Mouse (Mus musculus) bone marrow macrophage, adult 2 months (primary cell): Measurements from ENCODE around the gene Sox12. TPM values are rescaled to one million over a fixed set of nuclear protein-coding genes. Genes with fewer than 3 reads are reported as not detected.
"Not testable (repeated sequence)": the region's sequence is repeated elsewhere in the genome, so short reads cannot be mapped to it uniquely, and the experiment has no call there.

Source experiments
- H3K27ac ChIP-seq: 2 replicates; pipeline ENCODE4 v1.5.1; 2012; ENCODE audit warnings: low read depth, low read length; ENCODE audit not compliant: insufficient read depth
- H3K4me1 ChIP-seq: 2 replicates; pipeline ENCODE4 v1.6.1; 2012; ENCODE audit warnings: low read length; ENCODE audit not compliant: control insufficient read depth, insufficient read depth
- H3K4me3 ChIP-seq: 2 replicates; pipeline ENCODE4 v1.5.1; 2012; ENCODE audit warnings: mild to moderate bottlenecking, low read length, moderate library complexity; ENCODE audit not compliant: insufficient read depth
- CTCF ChIP-seq: IDR thresholded peaks from 2 replicates; pipeline ENCODE4 v1.5.1; 2012; ENCODE audit warnings: low read depth, mild to moderate bottlenecking, low read length, moderate library complexity
- POLR2A ChIP-seq: IDR thresholded peaks from 2 replicates; pipeline ENCODE4 v1.6.1; 2012; ENCODE audit warnings: mild to moderate bottlenecking, low read depth, low read length, borderline replicate concordance
- polyA plus RNA-seq: library from polyadenylated mRNA; stranded (reverse); fragments of >200 nt; gene quantifications from 2 replicates; pipeline ENCODE4 v1.2.4, GENCODE M21; 2012; ENCODE audit not compliant: missing spikeins, insufficient read depth, insufficient read length

Sox12 gene
- polyA plus RNA-seq = 0.44 and 0.51 TPM in 2 replicates

DNA sequence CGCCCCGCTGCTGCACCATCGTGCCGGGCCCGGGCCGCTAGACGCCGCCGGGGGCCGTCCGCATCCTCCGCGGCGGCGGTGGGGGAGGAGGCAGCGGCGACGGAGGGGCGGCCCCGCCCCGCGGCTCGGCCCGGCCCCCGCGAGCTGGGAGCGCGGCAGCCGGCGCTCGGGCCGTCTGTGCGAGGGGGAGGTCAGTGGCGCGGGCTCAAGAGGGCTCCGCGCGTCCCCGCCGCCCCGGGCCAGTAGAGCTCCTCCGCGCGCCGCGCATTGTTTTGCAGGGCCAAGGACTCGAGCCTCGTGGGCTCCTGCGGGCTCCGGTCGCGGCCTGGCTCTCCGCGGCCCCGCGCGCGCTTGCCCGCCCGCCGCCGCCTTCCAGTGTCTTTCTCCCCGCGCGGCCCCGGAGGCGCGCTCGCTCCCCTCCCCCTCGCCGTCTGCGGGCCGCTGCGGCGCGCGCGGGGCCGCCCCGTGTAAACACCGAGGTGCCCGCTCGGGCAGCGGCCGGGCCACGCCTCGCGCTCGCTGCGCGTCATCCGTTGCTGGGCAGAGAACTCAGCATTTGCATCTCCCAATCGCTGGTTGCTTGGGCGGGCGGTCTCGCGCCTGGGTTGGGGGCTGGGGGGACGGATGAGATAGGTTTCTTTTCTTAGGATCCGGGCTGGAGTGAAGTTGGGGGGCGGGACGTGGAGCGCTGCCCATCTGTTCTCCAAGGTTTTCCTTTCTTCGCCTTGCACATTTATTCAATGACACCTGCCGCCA lies at the start of gene Sox12:
TSS of gene Sox12 (minus strand) at position 384 of the 756 bp plus-strand sequence.
- Histone ChIP-seq H3K27ac (no peak within 1 kb of the TSS), H3K4me1 (0 out of 2 replicates have a peak, but pooled peaks cover 2% of the 10 kb centered on the region), H3K4me3 (peak within 1 kb of the TSS; percentile 74)
- TF ChIP-seq POLR2A (no peak), CTCF (no peak)

DNA sequence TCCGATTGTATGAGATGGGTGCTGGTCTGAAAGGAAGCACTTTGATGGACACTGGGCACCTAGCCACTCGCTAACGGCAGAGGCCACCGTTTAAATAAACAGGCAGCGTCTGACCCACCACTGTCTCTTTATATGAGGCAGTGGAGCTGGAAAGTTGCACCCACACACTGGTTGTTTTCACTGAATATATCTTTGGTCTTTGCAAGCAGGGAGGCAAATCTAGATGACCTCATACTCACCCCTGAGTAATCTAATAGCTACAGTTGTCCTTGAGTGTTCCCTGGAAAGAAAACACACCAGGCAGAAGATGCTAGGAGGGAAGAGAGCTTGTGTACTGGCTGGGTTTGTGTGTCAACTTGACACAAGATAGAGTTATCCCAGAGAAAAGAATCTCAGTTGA lies 49.6 kb upstream of the Sox12 start:
- Histone ChIP-seq H3K4me1 (no peaks in the 10 kb centered on the region), H3K4me3 (no peak overlapping the region), H3K27ac (no peak overlapping the region)
- TF ChIP-seq CTCF (no peak), POLR2A (no peak)

DNA sequence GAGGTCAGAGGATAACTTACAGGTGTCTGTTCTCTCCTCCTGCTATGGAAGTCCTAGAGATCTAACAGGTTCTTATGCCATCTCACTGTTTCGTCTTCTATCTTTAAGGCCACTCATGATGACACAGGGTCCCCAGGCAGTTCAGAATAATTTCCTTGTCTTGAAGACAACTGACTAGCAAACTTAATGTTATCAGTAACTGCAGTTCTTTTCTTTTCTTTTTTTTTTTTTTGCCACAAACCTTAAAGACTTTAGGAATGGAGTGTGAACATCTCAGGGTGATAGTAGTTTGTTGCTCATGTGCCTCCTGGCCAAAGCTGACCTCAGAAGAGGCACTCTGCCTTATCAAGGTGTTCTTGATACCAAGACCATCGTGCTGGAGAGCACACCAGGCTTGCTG lies 48.8 kb upstream of the Sox12 start:
- no peak overlapping the region for H3K4me3 ChIP-seq
- TF ChIP-seq CTCF (no peak), POLR2A (no peak)

DNA sequence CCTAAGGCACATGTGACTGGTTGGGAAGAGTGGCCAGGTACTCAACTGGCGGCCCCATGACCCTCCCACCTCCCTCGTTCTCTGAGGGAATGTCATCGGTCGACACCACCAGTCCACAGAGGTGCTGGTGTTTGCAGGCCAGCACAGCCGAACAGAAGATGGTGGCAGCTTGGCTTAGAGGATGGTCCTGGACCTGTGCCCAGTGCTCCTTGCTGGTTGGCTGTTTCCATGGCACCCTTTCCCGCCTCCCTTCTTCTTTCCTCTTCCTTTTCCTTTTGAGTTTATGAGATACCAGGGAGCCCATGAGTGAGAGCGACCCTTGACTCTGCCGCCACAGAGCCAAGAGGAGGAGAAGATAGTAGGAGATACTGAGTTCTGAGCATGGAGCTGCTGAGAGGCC lies 45.4 kb upstream of the Sox12 start:
- H3K4me1 ChIP-seq = no peaks in the 10 kb centered on the region
- no peak overlapping the region for H3K4me3 ChIP-seq
- no peak overlapping the region for H3K27ac ChIP-seq
- TF ChIP-seq POLR2A = no peak
- TF ChIP-seq CTCF = no peak

More for the DNA sequence above, 48.8 kb upstream of the Sox12 start:
- no peaks in the 10 kb centered on the region for H3K4me1 ChIP-seq
- no peak overlapping the region for H3K27ac ChIP-seq

DNA sequence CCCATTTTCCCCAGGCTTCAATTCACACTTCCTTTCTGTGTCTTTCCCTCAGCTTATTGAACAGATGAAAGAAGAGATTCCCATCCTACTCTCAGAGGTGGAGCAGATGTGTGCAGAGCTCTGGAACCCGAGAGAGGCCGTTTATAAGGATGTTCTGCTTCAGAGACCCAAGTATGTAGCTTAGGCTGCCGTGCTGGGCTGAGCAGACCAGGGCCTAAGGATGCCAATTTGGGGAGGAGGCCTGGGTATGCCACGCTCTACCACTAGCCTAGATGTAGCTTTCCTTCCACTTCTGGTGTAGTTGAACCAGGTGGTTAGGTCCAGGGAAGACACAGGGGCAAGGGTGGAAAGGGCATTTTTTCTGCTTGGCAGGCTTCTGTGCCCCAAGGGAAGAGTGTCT lies 44.5 kb upstream of the Sox12 start:
- no peaks in the 10 kb centered on the region for H3K4me1 ChIP-seq
- no peak for TF ChIP-seq POLR2A
- no peak for TF ChIP-seq CTCF
- H3K4me3 ChIP-seq = no peak overlapping the region

DNA sequence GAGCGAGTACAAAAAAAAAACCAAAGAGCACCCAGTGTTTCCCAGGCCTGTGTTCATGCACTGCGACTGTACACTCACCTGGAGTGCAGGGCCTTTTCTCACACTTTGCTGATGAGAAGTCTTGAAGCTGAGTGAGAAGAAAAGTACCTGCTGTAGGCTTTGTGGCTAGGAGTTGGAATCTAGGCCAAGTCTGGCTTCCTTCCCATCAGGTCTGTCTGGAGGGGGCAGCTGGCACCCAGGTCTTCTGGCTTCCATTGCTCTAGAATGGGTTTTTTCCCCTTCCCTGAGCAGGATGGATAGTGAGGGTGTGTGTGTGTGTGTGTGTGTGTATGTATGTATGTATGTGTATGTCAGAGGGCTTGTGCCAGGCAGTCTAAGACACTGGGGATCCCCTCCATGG lies 42.0 kb upstream of the Sox12 start:
- no peak overlapping the region for H3K4me3 ChIP-seq
- no peak overlapping the region for H3K27ac ChIP-seq
- H3K4me1 ChIP-seq = no peaks in the 10 kb centered on the region
- TF ChIP-seq POLR2A (no peak), CTCF (no peak)

More for the DNA sequence above, 44.5 kb upstream of the Sox12 start:
- no peak overlapping the region for H3K27ac ChIP-seq

DNA sequence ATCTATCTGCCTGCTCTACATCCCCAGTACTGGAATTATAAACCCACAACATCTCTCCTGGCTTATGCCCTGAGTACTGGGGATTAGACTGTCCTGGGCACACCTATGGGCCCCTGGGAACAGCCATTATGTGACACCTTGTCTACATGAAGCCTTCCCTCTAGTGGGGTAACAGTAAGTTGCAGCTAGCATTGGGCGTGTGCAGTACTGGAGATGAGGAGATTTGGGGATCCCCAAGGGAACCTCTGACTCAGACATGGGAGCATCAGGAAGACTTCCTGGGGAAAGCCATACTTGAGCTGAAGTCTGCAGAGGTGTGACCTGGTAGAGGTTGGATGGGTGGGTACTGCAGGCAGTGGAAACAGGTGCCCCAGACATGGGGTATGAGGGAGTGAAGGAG lies 41.1 kb upstream of the Sox12 start:
- H3K27ac ChIP-seq = no peak overlapping the region
- H3K4me1 ChIP-seq = no peaks in the 10 kb centered on the region
- no peak overlapping the region for H3K4me3 ChIP-seq
- TF ChIP-seq POLR2A (no peak), CTCF (no peak)

DNA sequence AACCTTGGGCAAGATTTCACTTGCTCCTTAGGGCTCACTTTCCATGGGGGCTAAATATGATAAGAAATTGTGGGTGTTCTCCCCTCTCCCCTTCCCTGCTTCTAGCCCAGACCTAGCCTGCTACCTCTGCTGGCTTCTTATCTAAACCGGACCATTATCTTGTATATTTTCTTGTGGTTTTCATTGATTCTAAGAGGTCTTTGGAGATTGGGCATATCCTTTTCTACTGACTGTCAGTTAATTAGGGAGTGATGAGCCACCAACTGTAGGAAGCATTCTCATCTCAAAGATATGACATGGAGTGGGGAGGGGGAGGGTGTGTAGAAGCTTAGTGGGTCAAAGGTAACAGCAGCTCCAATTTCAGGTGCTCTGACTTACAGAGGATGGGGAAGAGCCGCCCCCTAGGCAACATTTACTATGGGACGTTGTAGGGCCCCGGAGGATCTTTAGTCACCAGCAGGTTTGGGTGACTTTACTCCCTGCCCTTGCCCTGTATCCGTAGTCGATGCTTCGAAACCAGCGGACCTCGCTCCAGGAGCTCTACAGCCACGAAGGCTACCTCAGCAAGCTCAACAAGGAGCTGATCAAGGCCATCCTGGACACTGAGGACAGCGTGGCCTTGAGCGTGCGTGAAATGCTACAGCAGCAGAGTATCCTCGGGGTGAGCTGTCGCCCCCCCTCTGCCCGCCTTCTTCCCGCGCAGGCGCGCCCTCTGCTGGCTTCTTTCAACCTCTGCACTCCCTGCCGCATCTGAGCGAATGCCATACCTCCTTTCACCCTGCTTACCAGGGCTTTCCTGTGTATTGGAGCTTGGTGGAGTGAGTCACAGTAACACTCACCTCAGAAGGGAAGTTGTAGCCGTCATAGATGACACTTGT lies 39.4 kb upstream of the Sox12 start:
- H3K4me3 ChIP-seq = peak overlapping the region; percentile 19
- H3K27ac ChIP-seq = no peak overlapping the region
- H3K4me1 ChIP-seq = no peaks in the 10 kb centered on the region
- TF ChIP-seq POLR2A (no peak), CTCF (peak; percentile 82)

DNA sequence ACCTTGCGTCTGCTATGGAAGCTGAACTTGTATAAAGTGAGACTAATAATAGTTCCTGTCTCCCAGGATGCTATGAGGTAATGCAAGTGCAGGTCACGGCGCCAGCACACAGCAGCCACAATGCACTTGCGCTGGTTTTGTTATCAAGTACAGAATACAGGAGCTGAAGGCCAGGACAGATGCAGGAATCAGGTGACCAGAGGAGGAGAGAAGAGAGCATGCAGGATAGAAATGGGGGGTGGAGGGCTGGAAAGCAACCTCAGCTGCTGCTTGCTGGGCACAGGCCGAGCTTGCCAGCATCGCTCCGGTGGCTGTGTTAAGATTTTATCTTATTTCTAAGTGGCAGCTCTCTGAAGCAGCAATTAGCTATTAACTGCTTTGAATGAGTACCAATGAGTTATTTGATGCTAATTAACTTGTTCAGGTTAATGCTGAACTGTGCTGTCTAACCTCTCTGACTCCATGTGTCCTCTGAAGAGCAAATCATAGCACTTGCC lies 38.6 kb upstream of the Sox12 start:
- Histone ChIP-seq H3K27ac (no peak overlapping the region), H3K4me1 (no peaks in the 10 kb centered on the region), H3K4me3 (no peak overlapping the region)
- TF ChIP-seq POLR2A = no peak
- no peak for TF ChIP-seq CTCF

DNA sequence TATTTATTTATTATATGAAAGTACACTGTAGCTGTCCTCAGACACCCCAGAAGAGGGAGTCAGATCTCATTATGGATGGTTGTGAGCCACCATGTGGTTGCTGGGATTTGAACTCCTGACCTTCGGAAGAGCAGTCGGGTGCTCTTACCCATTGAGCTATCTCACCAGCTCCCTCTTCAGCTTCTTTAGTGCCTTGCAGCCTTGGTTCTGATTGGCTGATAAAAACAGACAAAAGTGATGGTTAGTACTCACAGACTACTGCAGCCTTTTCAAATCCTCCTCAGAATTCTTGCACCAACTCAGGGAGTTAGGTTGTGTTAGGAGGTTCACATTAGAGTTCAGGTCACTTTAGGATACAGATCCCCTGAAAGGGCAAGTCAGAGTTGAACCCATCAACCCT lies 30.6 kb upstream of the Sox12 start:
- H3K27ac ChIP-seq, H3K4me1 ChIP-seq, H3K4me3 ChIP-seq: not testable (repeated sequence)
